Mouse (Mus musculus) layer of hippocampus, adult 9-10 months (tissue): ENCODE measurements around the gene Med17.

Source experiments
- DNase-seq: peaks from one replicate; pipeline ENCODE4 v3.0.0; 2022; ENCODE audit warnings: low spot score

Gene Med17

GRCm38 (mm10) chr9:15288402-15288801 is 8.7 kb upstream of the Med17 start:
- no peak for DNase-seq

GRCm38 (mm10) chr9:15287846-15288245 is 8.1 kb upstream of the Med17 start:
- DNase-seq = no peak

GRCm38 (mm10) chr9:15285443-15285842 is 5.7 kb upstream of the Med17 start:
- no peak for DNase-seq

GRCm38 (mm10) chr9:15280491-15280879 is 754 bp upstream of the Med17 start:
- no peak for DNase-seq

GRCm38 (mm10) chr9:15279139-15279648 is 537 bp downstream of the Med17 start:
- DNase-seq = no peak

GRCm38 (mm10) chr9:15278343-15278742 is 1.4 kb downstream of the Med17 start:
- no peak for DNase-seq

GRCm38 (mm10) chr9:15276855-15277254 is 2.9 kb downstream of the Med17 start:
- no peak for DNase-seq

GRCm38 (mm10) chr9:15273981-15274380 is 5.8 kb downstream of the Med17 start:
- DNase-seq = no peak

GRCm38 (mm10) chr9:15263487-15263886 is 16.2 kb downstream of the Med17 start:
- no peak for DNase-seq

GRCm38 (mm10) chr9:15261980-15262379 is 17.8 kb downstream of the Med17 start:
- DNase-seq = no peak

- DNase-seq = no peak
Measured at GRCm38 (mm10) chr9:15256214-15256613, 23.5 kb downstream of the Med17 start.

GRCm38 (mm10) chr9:15254501-15254900 is 25.2 kb downstream of the Med17 start:
- DNase-seq = no peak

- no peak for DNase-seq
Measured at GRCm38 (mm10) chr9:15252196-15252595, 27.5 kb downstream of the Med17 start.

- no peak for DNase-seq
Measured at GRCm38 (mm10) chr9:15250376-15250775, 29.4 kb downstream of the Med17 start.

- DNase-seq = no peak
Measured at GRCm38 (mm10) chr9:15245319-15246075, 34.2 kb downstream of the Med17 start.

GRCm38 (mm10) chr9:15242130-15242529 is 37.6 kb downstream of the Med17 start:
- no peak for DNase-seq

GRCm38 (mm10) chr9:15241596-15241939 is 38.2 kb downstream of the Med17 start:
- no peak for DNase-seq

GRCm38 (mm10) chr9:15240863-15241595 is 38.7 kb downstream of the Med17 start:
- no peak for DNase-seq

- DNase-seq = no peak
Measured at GRCm38 (mm10) chr9:15240006-15240405, 39.7 kb downstream of the Med17 start.

GRCm38 (mm10) chr9:15239042-15239925 is 40.4 kb downstream of the Med17 start, which contains the start of gene Vstm5:
TSS of gene Vstm5 (plus strand) at chr9:15239045.
- no peak for DNase-seq

GRCm38 (mm10) chr9:15238297-15238990 is 41.3 kb downstream of the Med17 start:
- no peak for DNase-seq
